Mouse (Mus musculus) thymus, adult 2 months (tissue): Measurements from ENCODE around the gene Ly6g6c. TPM values are rescaled to one million over a fixed set of nuclear protein-coding genes. Genes with fewer than 3 reads are reported as not detected.
"Not testable (repeated sequence)": the region's sequence is repeated elsewhere in the genome, so short reads cannot be mapped to it uniquely, and the experiment has no call there.

Source experiments
- DNase-seq: peaks from one replicate; pipeline ENCODE4 v3.0.0; 2021
- H3K27ac ChIP-seq: fragments of 200-500 bp; 2 replicates; pipeline ENCODE4 v1.5.1; 2012; ENCODE audit warnings: low read length, control low read depth; ENCODE audit not compliant: control insufficient read depth, insufficient read depth
- H3K27me3 ChIP-seq: fragments of 200-500 bp; 2 replicates; pipeline ENCODE4 v1.6.1; 2012; ENCODE audit warnings: mild to moderate bottlenecking, low read length, moderate library complexity, mixed read lengths; ENCODE audit not compliant: control insufficient read depth, insufficient read depth
- H3K36me3 ChIP-seq: fragments of 200-500 bp; 2 replicates; pipeline ENCODE4 v1.6.1; 2012; ENCODE audit warnings: mild to moderate bottlenecking, low read length, moderate library complexity; ENCODE audit not compliant: control insufficient read depth, insufficient read depth
- H3K4me1 ChIP-seq: fragments of 200-500 bp; replicated peaks from 2 replicates; pipeline ENCODE4 v1.6.1; 2012; ENCODE audit warnings: low read length; ENCODE audit not compliant: control insufficient read depth, insufficient read depth
- H3K4me3 ChIP-seq: fragments of 200-500 bp; 2 replicates; pipeline ENCODE4 v1.5.1; 2012; ENCODE audit warnings: mild to moderate bottlenecking, low read length, control low read depth, moderate library complexity; ENCODE audit not compliant: control insufficient read depth, insufficient read depth
- CTCF ChIP-seq: fragments of 200-500 bp; IDR thresholded peaks from 2 replicates; pipeline ENCODE4 v1.5.1; 2012; ENCODE audit warnings: mild to moderate bottlenecking, control low read depth, low read length, moderate library complexity, borderline replicate concordance; ENCODE audit not compliant: control insufficient read depth, poor library complexity, insufficient read depth; ENCODE audit errors: extremely low read depth
- POLR2A ChIP-seq: fragments of 200-500 bp; IDR thresholded peaks from 2 replicates; pipeline ENCODE4 v1.6.1; 2012; ENCODE audit warnings: mild to moderate bottlenecking, low read length, control low read depth, moderate library complexity; ENCODE audit not compliant: control insufficient read depth, poor library complexity, insufficient read depth; ENCODE audit errors: extremely low read depth
- WGBS: fragments of 180-500 bp; shearing (Covaris S2); methylation state at CpG from one replicate; pipeline ENCODE4 v1.1.7; 2018; 5-methylcytosine and 5-hydroxymethylcytosine counted together
- polyA plus RNA-seq: library from polyadenylated mRNA; depleted of rRNA; stranded (reverse); fragments of >200 nt; gene quantifications from 2 replicates; pipeline ENCODE4 v1.2.3, GENCODE M21; 2012

Gene Ly6g6c
- polyA plus RNA-seq, 1 experiment: 5.0 TPM

DNA sequence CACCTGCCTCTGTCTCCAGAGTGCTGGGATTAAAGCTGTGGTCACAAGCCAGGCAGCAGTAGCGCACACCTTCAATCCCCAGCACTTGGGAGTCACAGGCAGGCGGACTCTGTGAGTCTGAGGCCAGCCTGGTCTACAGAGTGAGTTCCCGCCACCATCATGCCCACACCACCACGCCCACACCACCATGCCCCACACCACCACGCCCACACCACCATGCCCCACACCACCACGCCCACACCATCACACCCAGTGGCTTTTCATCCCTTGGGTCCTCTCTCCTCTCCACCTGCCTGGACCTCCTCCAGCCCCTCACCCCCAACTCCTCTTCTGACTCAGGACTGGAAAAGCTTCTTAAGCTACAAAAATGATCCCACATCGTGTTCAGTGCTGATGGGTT is 33.3 kb upstream of the Ly6g6c start:
- Histone ChIP-seq H3K27ac (no peak overlapping the region), H3K4me3 (no peak overlapping the region), H3K4me1 (peaks cover 35% of the 10 kb centered on the region), H3K36me3 (no peaks in the 10 kb centered on the region), H3K27me3 (no peaks in the 10 kb centered on the region)
- TF ChIP-seq POLR2A (no peak), CTCF (no peak)
- 85% methylated on average over 7 of the region's 7 CpGs for WGBS
- DNase-seq: no peak

DNA sequence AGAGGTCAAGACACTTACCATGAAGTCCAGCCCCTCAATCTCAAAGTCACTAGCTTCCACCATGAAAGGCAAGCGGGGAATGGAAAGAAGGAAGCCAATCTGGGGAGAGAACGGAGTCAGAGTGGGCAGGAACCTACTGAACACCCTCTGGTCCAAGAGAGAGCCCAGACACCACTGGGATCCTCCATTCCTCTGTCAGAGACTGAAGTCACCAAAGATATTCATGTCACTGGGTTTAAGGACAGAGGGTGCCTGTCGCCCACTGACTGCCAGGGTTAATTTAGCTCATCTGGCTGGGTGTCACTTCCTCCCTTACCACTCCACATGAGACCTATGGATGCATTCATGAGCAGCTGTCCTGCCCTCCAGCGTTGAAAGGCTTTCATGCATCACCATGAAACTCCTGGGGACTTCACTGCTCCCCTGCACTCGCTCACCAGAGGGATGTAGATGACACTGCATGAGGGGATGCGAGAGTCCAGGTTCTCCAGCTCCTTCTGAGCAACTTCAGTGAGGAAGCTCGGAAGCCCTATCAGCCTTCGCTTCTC is 32.8 kb upstream of the Ly6g6c start:
- Histone ChIP-seq H3K27ac (no peak overlapping the region), H3K36me3 (no peaks in the 10 kb centered on the region), H3K4me3 (no peak overlapping the region), H3K27me3 (no peaks in the 10 kb centered on the region), H3K4me1 (peaks cover 32% of the 10 kb centered on the region)
- TF ChIP-seq POLR2A (no peak), CTCF (no peak)
- no peak for DNase-seq
- WGBS: 80% methylated on average over 8 of the region's 8 CpGs

DNA sequence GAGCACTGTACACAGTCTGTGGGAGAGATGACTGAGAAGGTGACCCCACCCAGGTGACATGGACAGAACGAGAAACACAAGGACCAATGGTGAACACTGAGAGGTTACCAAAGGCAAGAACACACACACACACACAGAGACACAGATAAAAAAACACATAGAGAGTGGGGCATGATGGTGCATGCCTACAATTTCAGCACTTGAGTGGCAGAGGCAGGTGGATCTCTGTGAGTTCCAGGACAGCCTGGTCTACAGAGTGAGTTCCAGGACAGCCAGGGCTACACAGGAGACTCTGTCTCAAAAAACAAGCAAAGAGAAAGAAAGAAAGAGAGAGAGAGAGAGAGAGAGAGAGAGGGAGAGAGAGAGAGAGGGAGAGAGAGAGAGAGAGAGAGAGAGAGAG is 31.5 kb upstream of the Ly6g6c start:
- not testable (repeated sequence) for H3K36me3 ChIP-seq, H3K27ac ChIP-seq, DNase-seq, H3K27me3 ChIP-seq, H3K4me3 ChIP-seq
- H3K4me1 ChIP-seq: peaks cover 22% of the 10 kb centered on the region
- 79% methylated on average over 1 of the region's 1 CpGs for WGBS

DNA sequence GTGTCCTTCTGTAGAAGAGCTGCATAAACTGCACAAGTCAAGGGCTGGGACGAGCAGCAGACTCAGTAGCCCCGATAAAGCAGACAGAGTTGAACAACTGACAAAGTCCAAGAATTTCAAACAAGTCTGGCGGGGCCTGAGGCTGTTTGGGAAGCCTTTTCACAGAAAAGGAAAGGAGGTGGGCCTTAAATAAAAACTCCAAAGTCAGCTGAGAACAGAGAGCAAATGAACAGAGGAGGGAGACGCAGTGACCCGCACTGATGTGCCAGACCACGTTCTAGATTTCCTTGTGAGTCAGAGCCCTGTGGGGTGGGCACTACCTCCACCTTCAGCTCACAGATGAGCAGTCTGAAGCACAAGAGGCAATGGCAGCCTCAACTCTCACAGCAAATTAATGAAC is 30.3 kb upstream of the Ly6g6c start:
- Histone ChIP-seq H3K4me1 (peaks cover 10% of the 10 kb centered on the region), H3K4me3 (no peak overlapping the region), H3K27ac (no peak overlapping the region), H3K36me3 (no peaks in the 10 kb centered on the region), H3K27me3 (no peaks in the 10 kb centered on the region)
- DNase-seq: no peak
- no peak for TF ChIP-seq POLR2A
- no peak for TF ChIP-seq CTCF
- 69% methylated on average over 6 of the region's 6 CpGs for WGBS

DNA sequence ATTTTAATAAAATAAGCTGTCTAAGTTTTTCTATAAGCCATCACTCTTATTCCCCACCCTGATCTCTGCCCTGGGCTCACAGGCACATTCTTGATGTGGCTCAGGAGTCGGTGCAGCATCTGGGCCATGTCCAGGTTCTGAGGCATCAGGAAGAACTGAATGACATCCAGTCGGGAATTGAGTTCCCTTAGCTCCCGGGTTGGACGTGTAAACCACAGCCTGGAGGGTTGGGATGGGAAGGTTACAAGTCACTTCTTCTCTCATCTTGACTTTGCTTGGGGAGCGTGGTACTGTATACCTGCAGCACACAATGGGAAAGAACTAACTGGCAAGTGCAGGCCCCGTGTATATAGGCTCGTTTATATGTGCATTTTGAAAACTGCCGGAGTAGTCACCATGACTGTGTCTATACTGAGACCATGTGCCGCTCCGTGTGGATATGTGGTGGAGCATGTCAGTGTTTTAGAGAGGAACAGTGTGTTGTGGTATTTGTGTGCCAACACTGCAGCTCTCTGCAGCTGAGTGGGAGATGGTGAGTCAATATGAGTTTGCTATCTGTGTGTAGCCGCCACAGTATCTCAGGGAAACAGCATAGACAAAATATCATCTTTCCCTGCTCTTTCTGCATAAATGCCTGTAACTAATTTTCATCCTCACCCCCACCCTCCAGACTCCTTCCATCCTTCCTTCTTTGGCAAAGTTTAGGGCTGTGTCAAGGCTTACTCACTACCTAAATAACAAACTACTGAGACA is 25.9 kb upstream of the Ly6g6c start:
- TF ChIP-seq POLR2A (no peak), CTCF (no peak)
- Histone ChIP-seq H3K36me3 (no peaks in the 10 kb centered on the region), H3K4me1 (peaks cover 3% of the 10 kb centered on the region), H3K27ac (no peak overlapping the region), H3K27me3 (no peaks in the 10 kb centered on the region), H3K4me3 (no peak overlapping the region)
- no peak for DNase-seq
- WGBS: 94% methylated on average over 11 of the region's 11 CpGs

DNA sequence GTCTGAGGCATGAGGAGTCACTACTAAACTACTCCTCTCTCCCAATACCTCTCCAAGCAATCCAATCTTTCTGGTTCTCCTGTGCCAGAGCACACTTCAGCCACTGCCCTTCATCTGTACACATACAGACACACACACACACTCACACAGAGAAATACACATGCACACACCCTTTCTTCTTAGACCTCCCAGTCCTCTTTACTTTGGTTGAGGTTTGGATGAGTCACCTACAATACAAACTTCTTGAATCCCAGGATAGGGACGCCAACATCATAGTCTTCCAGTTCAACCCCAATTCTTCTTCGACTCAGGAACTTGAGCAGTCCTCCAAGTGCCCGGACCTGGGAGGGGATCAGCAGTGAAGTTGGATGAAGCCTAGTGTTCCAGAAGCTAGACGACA is 21.4 kb upstream of the Ly6g6c start:
- Histone ChIP-seq H3K27ac (no peak overlapping the region), H3K27me3 (no peaks in the 10 kb centered on the region), H3K4me1 (peaks cover 22% of the 10 kb centered on the region), H3K36me3 (no peaks in the 10 kb centered on the region), H3K4me3 (no peak overlapping the region)
- 93% methylated on average over 4 of the region's 4 CpGs for WGBS
- DNase-seq: no peak
- TF ChIP-seq POLR2A (no peak), CTCF (no peak)
